Mouse (Mus musculus): ENCODE measurements around the gene Il12rb2. TPM values are rescaled to one million over a fixed set of nuclear protein-coding genes. Genes with fewer than 3 reads are reported as not detected.

The Il12rb2 gene
- total and polyA plus RNA-seq, 3 experiments, result 0.11 to 0.19 TPM; not detected in 1

DNA sequence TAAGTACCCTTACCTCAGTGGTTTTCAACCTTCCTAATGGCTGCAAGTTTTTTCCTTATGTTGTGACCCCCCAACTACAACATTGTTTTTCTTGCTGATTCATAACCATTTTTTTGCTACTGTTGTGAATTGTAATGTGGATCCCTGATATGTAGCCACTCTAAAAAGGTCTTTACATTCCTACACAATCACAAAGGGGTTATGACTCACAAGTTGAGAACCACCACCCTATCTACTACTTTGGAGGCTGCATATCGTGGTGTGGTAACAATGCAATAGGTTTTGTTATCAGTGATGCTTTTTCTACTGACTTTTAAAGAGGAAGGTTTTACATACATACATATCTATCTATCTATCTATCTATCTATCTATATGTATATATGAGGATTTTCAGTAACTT is 93.1 kb downstream of the Il12rb2 start:
- no peak overlapping the region; the same call in 1 of the 2 replicates for H3K27ac ChIP-seq (ENCODE audit: control insufficient read depth, low read depth, low read length)
- TF ChIP-seq SMC3 (IDR thresholded peaks at IDR 0.05; ENCODE audit: low read depth, low read length) (no peak), UBTF (IDR thresholded peaks at IDR 0.05; ENCODE audit: borderline replicate concordance, insufficient read depth, low read depth, low read length) (no peak), TCF12 (IDR thresholded peaks at IDR 0.05; ENCODE audit: low read depth, low read length) (no peak), CHD1 (IDR thresholded peaks at IDR 0.05; ENCODE audit: low read depth, low read length) (no peak), CHD2 (IDR thresholded peaks at IDR 0.05; ENCODE audit: low read length) (no peak), EP300 (IDR thresholded peaks at IDR 0.05; ENCODE audit: low read depth in 1 of 2, low read length in 2 of 2) (no peak)
- H3K9ac ChIP-seq (ENCODE audit: control insufficient read depth, low read depth, low read length, poor library complexity, severe bottlenecking), result no peak overlapping the region
- H3K4me3 ChIP-seq (ENCODE audit: control insufficient read depth in 1 of 2, insufficient read depth in 1 of 2, low read depth in 2 of 2, low read length in 2 of 2), result no peak overlapping the region
- peaks cover 16 to 35% of the 10 kb centered on the region in 2 experiments for H3K4me1 ChIP-seq (ENCODE audit: control insufficient read depth in 1 of 2, insufficient read depth in 2 of 2, low read length in 2 of 2)
- peak; percentile 53 for DNase-seq (ENCODE audit: low read depth, low spot score)
- peaks cover 77 to 82% of the 10 kb centered on the region in 2 experiments for H3K36me3 ChIP-seq (ENCODE audit: control insufficient read depth in 1 of 2, insufficient read depth in 2 of 2, low read length in 2 of 2)
- no peaks in the 10 kb centered on the region for H3K9me3 ChIP-seq (replicated peaks; ENCODE audit: insufficient read depth, low read length)
- H3K27me3 ChIP-seq (ENCODE audit: control insufficient read depth in 1 of 2, insufficient read depth in 2 of 2, low read length in 2 of 2), result no peaks in the 10 kb centered on the region
- H3K79me2 ChIP-seq (ENCODE audit: control insufficient read depth, insufficient read depth, low read length, poor library complexity), result peaks cover 23% of the 10 kb centered on the region

DNA sequence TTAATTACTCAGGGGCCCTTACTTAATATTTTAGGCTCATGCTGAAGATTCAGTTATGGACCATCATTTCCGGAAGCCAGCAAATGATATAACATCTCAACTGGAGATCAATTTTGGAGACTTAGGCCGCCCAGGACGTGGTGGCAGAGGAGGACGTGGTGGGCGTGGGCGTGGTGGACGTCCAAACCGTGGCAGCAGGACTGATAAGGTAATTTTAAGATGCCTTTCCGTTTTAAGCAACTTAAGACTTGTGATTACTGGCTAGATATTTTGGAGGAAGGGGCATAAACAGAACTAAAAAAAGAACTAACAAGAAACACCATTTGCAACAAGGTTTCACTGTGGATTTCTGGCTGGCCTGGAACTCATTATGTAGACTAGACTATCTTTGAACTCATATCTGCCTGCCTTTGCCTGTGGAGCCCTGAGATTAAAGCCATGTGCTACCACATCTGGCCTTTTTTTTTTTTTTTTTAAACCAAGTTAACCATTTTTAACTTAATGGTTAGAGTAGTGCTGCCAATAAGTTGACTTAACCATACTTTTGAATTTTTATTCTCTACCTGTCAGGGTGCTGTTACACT is 94.3 kb downstream of the Il12rb2 start:
- Histone ChIP-seq H3K79me2 (ENCODE audit: control insufficient read depth, insufficient read depth, low read length, poor library complexity) (peaks cover 29% of the 10 kb centered on the region), H3K27ac (ENCODE audit: control insufficient read depth, low read depth, low read length) (peak overlapping the region; percentile 55), H3K9me3 (replicated peaks; ENCODE audit: insufficient read depth, low read length) (no peaks in the 10 kb centered on the region), H3K4me1 (ENCODE audit: control insufficient read depth in 1 of 2, insufficient read depth in 2 of 2, low read length in 2 of 2) (peaks cover 16 to 38% of the 10 kb centered on the region in 2 experiments), H3K9ac (ENCODE audit: control insufficient read depth, low read depth, low read length, poor library complexity, severe bottlenecking) (no peak overlapping the region), H3K4me3 (ENCODE audit: control insufficient read depth in 1 of 2, insufficient read depth in 1 of 2, low read depth in 2 of 2, low read length in 2 of 2) (no peak overlapping the region), H3K27me3 (ENCODE audit: control insufficient read depth in 1 of 2, insufficient read depth in 2 of 2, low read length in 2 of 2) (no peaks in the 10 kb centered on the region), H3K36me3 (ENCODE audit: control insufficient read depth in 1 of 2, insufficient read depth in 2 of 2, low read length in 2 of 2) (peaks cover 78 to 86% of the 10 kb centered on the region in 2 experiments)
- peak; percentile 72 for DNase-seq (ENCODE audit: low read depth, low spot score)
- TF ChIP-seq MEF2A (IDR thresholded peaks at IDR 0.05; ENCODE audit: extremely low read depth, insufficient replicate concordance, low read depth, low read length, poor library complexity, severe bottlenecking) (peak; percentile 88), JUND (IDR thresholded peaks at IDR 0.05; ENCODE audit: low read depth, low read length) (no peak), TBP (IDR thresholded peaks at IDR 0.05; ENCODE audit: low read depth, low read length) (no peak), BHLHE40 (IDR thresholded peaks at IDR 0.05; ENCODE audit: borderline replicate concordance, low read depth, low read length) (0 out of 2 replicates have a peak, but pooled peaks have one; percentile 10), EP300 (IDR thresholded peaks at IDR 0.05; ENCODE audit: low read depth in 1 of 2, low read length in 2 of 2) (peak; percentile 25 to 54; a peak in 3 of 4 replicates), MYB (IDR thresholded peaks at IDR 0.05; ENCODE audit: low read depth, low read length) (peak; percentile 49), NELFE (IDR thresholded peaks at IDR 0.05; ENCODE audit: low read depth, low read length) (no peak), POLR2A (IDR thresholded peaks at IDR 0.05; ENCODE audit: control insufficient read depth in 1 of 2, insufficient read depth in 1 of 2, low read depth in 1 of 2, low read length in 2 of 2, poor library complexity in 1 of 2) (no peak; a peak in 1 of 4 replicates), SIN3A (IDR thresholded peaks at IDR 0.05; ENCODE audit: low read length) (peak; percentile 74), TCF12 (IDR thresholded peaks at IDR 0.05; ENCODE audit: low read depth, low read length) (peak; percentile 75), CTCF (IDR thresholded peaks at IDR 0.05 in 2 of 3, conservative IDR thresholded peaks at IDR 0.05 in 1 of 3; ENCODE audit: control insufficient read depth in 1 of 3, insufficient read depth in 1 of 3, low read depth in 2 of 3, low read length in 3 of 3, poor library complexity in 1 of 3, severe bottlenecking in 1 of 3) (no peak), MXI1 (IDR thresholded peaks at IDR 0.05; ENCODE audit: low read depth, low read length) (peak; percentile 79; the same call in 1 of the 2 replicates), POLR2AphosphoS5 (IDR thresholded peaks at IDR 0.05; ENCODE audit: borderline replicate concordance, low read depth, low read length) (no peak), ETS1 (IDR thresholded peaks at IDR 0.05; ENCODE audit: low read depth, low read length) (peak; percentile 45; the same call in 1 of the 2 replicates), MAFK (IDR thresholded peaks at IDR 0.05; ENCODE audit: borderline replicate concordance, low read depth, low read length) (no peak), ZNF384 (IDR thresholded peaks at IDR 0.05; ENCODE audit: low read depth, low read length) (peak; percentile 93), MYC (IDR thresholded peaks at IDR 0.05; ENCODE audit: low read depth, low read length) (peak; percentile 59; the same call in 1 of the 2 replicates), TAL1 (IDR thresholded peaks at IDR 0.05; ENCODE audit: low read length) (peak; percentile 10; the same call in 1 of the 2 replicates), MAX (IDR thresholded peaks at IDR 0.05; ENCODE audit: low read length) (0 out of 2 replicates have a peak, but pooled peaks have one; percentile 27)

All from MEL (cell line).